Mouse (Mus musculus): ENCODE results near the gene Lrp1. TPM values are rescaled to one million over a fixed set of nuclear protein-coding genes. Genes with fewer than 3 reads are reported as not detected.
A peak's percentile ranks its signal among the peaks of the same experiment; 100 is the strongest.

The Lrp1 gene
- polyA plus RNA-seq, 1 experiment from 2014 or later: 67.1 TPM

DNA sequence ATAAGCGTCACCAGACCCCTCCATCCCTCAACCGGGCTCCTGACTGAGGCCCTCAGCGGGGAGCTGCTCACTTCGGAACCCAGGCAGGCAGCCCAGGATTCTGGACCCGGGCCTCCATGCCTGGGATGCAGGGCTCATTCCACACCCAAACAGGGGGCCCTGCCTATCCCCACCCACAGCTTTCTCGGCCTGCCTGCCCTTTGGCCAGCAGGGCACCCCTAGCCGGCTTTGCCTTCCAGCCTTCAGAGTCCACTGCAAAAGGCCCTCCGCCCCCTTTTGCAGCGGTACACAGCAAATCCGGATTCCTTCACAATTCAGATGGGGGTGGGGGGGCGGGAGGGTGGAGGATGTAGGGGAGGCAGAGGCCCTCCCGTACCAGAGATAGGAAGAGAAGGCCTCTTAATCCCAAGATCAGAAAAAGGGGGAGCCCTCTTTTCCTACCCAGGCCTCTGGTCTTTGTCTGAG is 975 bp downstream of the Lrp1 start:
- Histone ChIP-seq H3K9ac (ENCODE audit: low read depth, low read length) (peak overlapping the region; percentile 86), H3K9me3 (ENCODE audit: control insufficient read depth, low read length) (no peaks in the 10 kb centered on the region), H3K36me3 (ENCODE audit: control insufficient read depth, insufficient read depth, low read length) (no peaks in the 10 kb centered on the region), H3K27ac (ENCODE audit: low read depth, low read length) (peak overlapping the region; percentile 88), H3K4me2 (replicated peaks; ENCODE audit: low read depth, low read length) (peak overlapping the region; percentile 85), H3K27me3 (ENCODE audit: control insufficient read depth, insufficient read depth, low read length) (no peaks in the 10 kb centered on the region), H3K4me3 (ENCODE audit: low read depth, low read length) (peak overlapping the region; percentile 69), H3K4me1 (replicated peaks; ENCODE audit: control insufficient read depth, insufficient read depth, low read length) (peaks cover 8% of the 10 kb centered on the region)
- 1% methylated on average over 12 of the region's 12 CpGs for WGBS
- peak; percentile 5 for ATAC-seq (ENCODE audit: low FRiP score)
- DNase-seq (ENCODE audit: low spot score): peak; percentile 61

DNA sequence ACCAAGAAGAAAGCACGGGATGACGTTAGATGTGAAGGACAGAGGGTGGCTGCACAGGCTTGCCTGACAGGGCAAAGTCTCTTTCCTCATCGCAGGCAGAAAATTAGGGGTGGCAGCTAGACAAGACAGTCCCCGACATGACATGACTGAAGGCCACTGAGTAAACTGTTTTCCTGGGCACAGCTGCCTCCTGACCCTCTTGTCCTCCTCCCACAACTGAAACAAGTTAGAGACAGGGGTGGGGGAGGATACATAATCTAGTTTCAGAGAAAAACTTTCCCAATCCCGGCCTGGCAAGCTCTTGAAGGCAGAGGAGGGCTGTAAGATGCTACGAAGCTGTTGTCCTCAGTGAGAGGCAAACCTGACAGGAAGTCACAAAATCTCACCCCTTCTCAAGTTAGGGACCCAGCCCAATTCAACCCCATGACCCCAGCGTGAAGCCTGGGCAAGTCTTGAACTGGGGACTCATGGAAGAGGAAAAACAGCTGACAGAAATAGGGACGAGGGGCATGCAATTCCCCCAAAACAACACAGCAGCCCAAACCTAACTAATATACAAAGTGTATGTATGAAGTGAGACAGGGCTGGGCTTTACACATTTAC is 1.7 kb downstream of the Lrp1 start:
- H3K9ac ChIP-seq (ENCODE audit: low read depth, low read length): peak overlapping the region; percentile 86
- no peaks in the 10 kb centered on the region for H3K36me3 ChIP-seq (ENCODE audit: control insufficient read depth, insufficient read depth, low read length)
- 30% methylated on average over 8 of the region's 8 CpGs for WGBS
- peak overlapping the region; percentile 85 for H3K4me2 ChIP-seq (replicated peaks; ENCODE audit: low read depth, low read length)
- H3K27me3 ChIP-seq (ENCODE audit: control insufficient read depth, insufficient read depth, low read length): no peaks in the 10 kb centered on the region
- peaks cover 15% of the 10 kb centered on the region for H3K4me1 ChIP-seq (replicated peaks; ENCODE audit: control insufficient read depth, insufficient read depth, low read length)
- H3K9me3 ChIP-seq (ENCODE audit: control insufficient read depth, low read length): no peaks in the 10 kb centered on the region
- no peak overlapping the region for H3K27ac ChIP-seq (ENCODE audit: low read depth, low read length)
- peak overlapping the region; percentile 69 for H3K4me3 ChIP-seq (ENCODE audit: low read depth, low read length)
- ATAC-seq (ENCODE audit: low FRiP score) (no peak), DNase-seq (ENCODE audit: low spot score) (no peak)

DNA sequence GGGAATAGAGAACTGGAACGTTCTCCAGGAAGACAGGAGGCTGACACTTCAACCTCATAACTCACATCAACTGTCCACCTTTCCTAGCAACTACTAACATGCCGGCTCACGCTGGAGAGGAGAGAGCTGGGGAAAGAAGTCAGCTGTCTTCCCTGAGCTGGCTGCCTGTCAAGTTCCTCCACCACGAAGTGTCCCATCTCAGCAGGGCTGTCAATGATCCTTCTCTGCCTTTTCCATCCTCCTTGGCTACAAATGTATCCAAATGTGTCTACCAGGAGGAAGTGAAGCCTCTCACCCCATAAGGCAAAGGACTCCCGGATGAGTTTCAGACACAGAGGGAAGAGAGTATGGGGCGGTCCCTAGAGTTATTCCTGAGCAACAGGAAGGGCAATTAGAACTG is 2.8 kb downstream of the Lrp1 start:
- no peak overlapping the region for H3K4me3 ChIP-seq (ENCODE audit: low read depth, low read length)

DNA sequence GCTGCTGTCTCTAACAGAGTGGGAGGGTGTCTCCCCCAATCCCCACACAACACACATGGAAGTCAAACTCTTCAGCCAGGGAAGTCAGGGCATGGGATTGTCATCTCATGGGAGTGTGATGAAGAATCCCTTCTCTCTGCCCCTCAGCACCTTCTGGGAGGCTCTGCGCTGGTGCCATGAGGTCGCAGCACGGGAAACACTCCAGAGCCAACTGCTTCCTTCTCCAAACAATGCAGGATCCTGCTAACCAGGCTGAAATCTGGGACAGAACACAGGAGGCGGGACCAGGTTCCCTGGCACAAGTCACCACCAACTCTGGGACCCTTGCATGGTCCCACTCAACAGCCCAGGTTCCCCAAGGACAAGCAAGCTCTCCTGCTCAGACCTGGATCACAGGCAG is 3.7 kb downstream of the Lrp1 start:
- DNase-seq (ENCODE audit: low spot score) (no peak), ATAC-seq (ENCODE audit: low FRiP score) (no peak)
- no peak overlapping the region for H3K27ac ChIP-seq (ENCODE audit: low read depth, low read length)
- no peak overlapping the region for H3K4me3 ChIP-seq (ENCODE audit: low read depth, low read length)
- no peak overlapping the region for H3K4me2 ChIP-seq (replicated peaks; ENCODE audit: low read depth, low read length)
- 64% methylated on average over 4 of the region's 4 CpGs for WGBS
- no peaks in the 10 kb centered on the region for H3K9me3 ChIP-seq (ENCODE audit: control insufficient read depth, low read length)
- no peaks in the 10 kb centered on the region for H3K27me3 ChIP-seq (ENCODE audit: control insufficient read depth, insufficient read depth, low read length)
- H3K4me1 ChIP-seq (replicated peaks; ENCODE audit: control insufficient read depth, insufficient read depth, low read length): peaks cover 17% of the 10 kb centered on the region
- no peaks in the 10 kb centered on the region for H3K36me3 ChIP-seq (ENCODE audit: control insufficient read depth, insufficient read depth, low read length)
- no peak overlapping the region for H3K9ac ChIP-seq (ENCODE audit: low read depth, low read length)

More for the DNA sequence above, 2.8 kb downstream of the Lrp1 start:
- H3K9ac ChIP-seq (ENCODE audit: low read depth, low read length): no peak overlapping the region
- no peak overlapping the region for H3K27ac ChIP-seq (ENCODE audit: low read depth, low read length)
- H3K36me3 ChIP-seq (ENCODE audit: control insufficient read depth, insufficient read depth, low read length): no peaks in the 10 kb centered on the region
- no peaks in the 10 kb centered on the region for H3K9me3 ChIP-seq (ENCODE audit: control insufficient read depth, low read length)
- DNase-seq (ENCODE audit: low spot score) (no peak), ATAC-seq (ENCODE audit: low FRiP score) (no peak)
- no peak overlapping the region for H3K4me2 ChIP-seq (replicated peaks; ENCODE audit: low read depth, low read length)
- H3K27me3 ChIP-seq (ENCODE audit: control insufficient read depth, insufficient read depth, low read length): no peaks in the 10 kb centered on the region
- peaks cover 17% of the 10 kb centered on the region for H3K4me1 ChIP-seq (replicated peaks; ENCODE audit: control insufficient read depth, insufficient read depth, low read length)
- WGBS: 57% methylated on average over 6 of the region's 6 CpGs

DNA sequence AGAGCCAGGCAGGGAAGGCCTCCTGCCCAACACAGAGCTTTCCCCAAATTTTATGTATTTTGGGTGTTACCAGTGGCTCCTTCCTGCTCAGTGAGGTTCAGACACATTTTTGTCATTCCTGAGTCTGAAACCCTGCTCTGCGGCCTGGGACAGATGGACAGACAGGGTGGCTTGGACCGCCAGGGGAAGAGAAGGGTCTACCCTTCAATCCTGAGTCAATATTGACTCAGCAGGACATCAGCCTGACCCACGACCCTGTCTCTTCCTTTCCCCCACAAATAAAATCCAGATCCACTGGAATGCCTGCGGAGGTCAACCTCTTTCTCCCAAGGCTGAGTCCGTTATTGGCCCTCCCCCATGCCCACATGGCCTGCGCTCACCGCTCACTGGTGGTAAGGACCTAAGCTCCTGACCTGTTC is 4.7 kb downstream of the Lrp1 start:
- H3K36me3 ChIP-seq (ENCODE audit: control insufficient read depth, insufficient read depth, low read length): no peaks in the 10 kb centered on the region
- 29% methylated on average over 7 of the region's 7 CpGs for WGBS
- no peak overlapping the region for H3K4me3 ChIP-seq (ENCODE audit: low read depth, low read length)
- no peak overlapping the region for H3K4me2 ChIP-seq (replicated peaks; ENCODE audit: low read depth, low read length)
- no peak for ATAC-seq (ENCODE audit: low FRiP score)
- no peak for DNase-seq (ENCODE audit: low spot score)
- no peak overlapping the region for H3K9ac ChIP-seq (ENCODE audit: low read depth, low read length)
- peaks cover 17% of the 10 kb centered on the region for H3K4me1 ChIP-seq (replicated peaks; ENCODE audit: control insufficient read depth, insufficient read depth, low read length)
- no peaks in the 10 kb centered on the region for H3K27me3 ChIP-seq (ENCODE audit: control insufficient read depth, insufficient read depth, low read length)
- no peaks in the 10 kb centered on the region for H3K9me3 ChIP-seq (ENCODE audit: control insufficient read depth, low read length)
- no peak overlapping the region for H3K27ac ChIP-seq (ENCODE audit: low read depth, low read length)

DNA sequence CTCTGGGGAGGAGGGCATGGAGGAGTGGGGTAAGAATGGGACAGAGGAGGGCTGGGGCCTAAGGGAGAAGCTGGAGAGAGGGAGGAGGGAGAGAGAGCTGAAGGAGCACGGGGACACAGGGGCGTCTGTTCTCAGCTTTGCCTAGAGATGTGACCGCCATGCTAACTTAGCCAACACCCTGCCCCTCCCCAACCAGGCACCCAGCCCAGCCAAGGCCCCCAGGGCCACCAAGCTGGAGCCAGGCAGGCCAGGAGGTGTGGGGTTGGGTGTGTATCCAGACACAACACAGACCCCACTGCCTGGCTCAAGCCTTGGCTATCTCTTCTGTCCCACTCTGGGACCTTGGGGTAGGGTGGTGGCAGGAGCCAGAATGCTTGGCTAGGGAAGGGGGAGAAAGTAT is 5.4 kb downstream of the Lrp1 start:
- Histone ChIP-seq H3K4me1 (replicated peaks; ENCODE audit: control insufficient read depth, insufficient read depth, low read length) (peaks cover 17% of the 10 kb centered on the region), H3K9me3 (ENCODE audit: control insufficient read depth, low read length) (no peaks in the 10 kb centered on the region), H3K4me3 (ENCODE audit: low read depth, low read length) (no peak overlapping the region), H3K36me3 (ENCODE audit: control insufficient read depth, insufficient read depth, low read length) (no peaks in the 10 kb centered on the region), H3K27ac (ENCODE audit: low read depth, low read length) (peak overlapping the region; percentile 53; the same call in 1 of the 2 replicates), H3K9ac (ENCODE audit: low read depth, low read length) (no peak overlapping the region), H3K27me3 (ENCODE audit: control insufficient read depth, insufficient read depth, low read length) (no peaks in the 10 kb centered on the region), H3K4me2 (replicated peaks; ENCODE audit: low read depth, low read length) (no peak overlapping the region)
- 71% methylated on average over 3 of the region's 3 CpGs for WGBS
- ATAC-seq (ENCODE audit: low FRiP score) (no peak), DNase-seq (ENCODE audit: low spot score) (no peak)

DNA sequence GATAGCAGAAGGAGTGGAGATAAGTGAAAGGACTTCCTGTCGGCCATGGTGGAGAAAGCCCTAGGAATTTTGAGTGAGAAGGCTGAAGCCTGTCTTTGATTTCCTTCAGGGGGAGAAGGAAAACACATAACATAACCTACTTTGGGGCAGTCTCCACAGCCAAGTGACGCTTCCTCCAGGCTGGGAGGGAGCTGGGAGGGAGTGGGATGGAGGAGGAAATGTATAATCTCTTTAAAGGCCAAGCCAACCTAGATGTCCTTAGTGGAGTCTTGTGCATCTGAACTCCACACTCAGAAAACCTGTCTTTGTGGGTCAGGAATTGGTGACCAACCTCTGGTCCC is 5.9 kb downstream of the Lrp1 start:
- no peak overlapping the region; the same call in 1 of the 2 replicates for H3K9ac ChIP-seq (ENCODE audit: low read depth, low read length)
- H3K27me3 ChIP-seq (ENCODE audit: control insufficient read depth, insufficient read depth, low read length): no peaks in the 10 kb centered on the region
- no peak for ATAC-seq (ENCODE audit: low FRiP score)
- H3K27ac ChIP-seq (ENCODE audit: low read depth, low read length): peak overlapping the region; percentile 53; the same call in 1 of the 2 replicates
- DNase-seq (ENCODE audit: low spot score): no peak
- no peak overlapping the region for H3K4me3 ChIP-seq (ENCODE audit: low read depth, low read length)
- H3K4me1 ChIP-seq (replicated peaks; ENCODE audit: control insufficient read depth, insufficient read depth, low read length): peaks cover 17% of the 10 kb centered on the region
- H3K4me2 ChIP-seq (replicated peaks; ENCODE audit: low read depth, low read length): no peak overlapping the region
- no peaks in the 10 kb centered on the region for H3K9me3 ChIP-seq (ENCODE audit: control insufficient read depth, low read length)
- 20% methylated on average over 2 of the region's 2 CpGs for WGBS
- 0 out of 2 replicates have a peak, but pooled peaks cover 2% of the 10 kb centered on the region for H3K36me3 ChIP-seq (ENCODE audit: control insufficient read depth, insufficient read depth, low read length)

DNA sequence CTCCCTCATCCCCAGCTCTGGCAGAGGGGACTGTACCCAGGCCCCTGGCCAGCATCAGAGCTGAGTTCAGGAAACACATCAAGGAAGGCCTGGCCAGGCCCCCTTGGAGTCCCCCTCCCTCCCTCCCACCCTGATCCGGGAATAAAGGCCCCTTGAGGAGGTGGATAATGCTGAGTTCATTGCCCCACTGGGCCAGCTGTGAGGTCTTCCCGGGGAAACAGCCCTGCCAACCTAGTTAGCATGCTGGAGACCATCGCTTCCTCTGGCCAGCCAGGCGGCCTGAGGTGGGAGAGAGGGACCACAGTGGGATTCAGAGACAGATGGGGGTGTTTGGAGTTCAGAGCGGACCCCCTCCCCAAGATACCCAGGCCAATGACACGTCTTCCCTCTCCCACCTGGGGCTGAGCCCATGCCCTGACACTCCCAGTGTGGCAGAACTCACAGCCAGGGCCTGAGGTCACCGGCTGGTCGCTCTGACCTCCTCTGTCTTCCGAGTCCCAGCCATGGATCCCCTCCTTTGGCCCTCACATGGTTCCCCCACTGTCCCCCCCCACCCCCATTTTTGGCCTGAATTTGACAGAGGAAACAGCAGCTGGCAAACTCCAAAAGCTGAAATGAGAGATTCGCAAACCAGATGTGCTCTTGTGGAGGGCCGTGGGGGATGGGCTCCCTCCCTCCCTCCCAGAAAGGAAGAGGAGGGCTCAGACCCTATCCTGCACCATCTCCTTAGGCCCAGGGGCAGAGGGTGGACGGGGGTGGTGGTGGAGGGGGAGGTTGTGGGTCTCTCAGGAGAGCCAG is 6.5 kb downstream of the Lrp1 start:
- no peak overlapping the region for H3K4me3 ChIP-seq (ENCODE audit: low read depth, low read length)
- ATAC-seq (ENCODE audit: low FRiP score) (peak; percentile 31; the same call in 1 of the 2 replicates), DNase-seq (ENCODE audit: low spot score) (no peak)
- 17% methylated on average over 12 of the region's 12 CpGs for WGBS
- H3K9ac ChIP-seq (ENCODE audit: low read depth, low read length): no peak overlapping the region; the same call in 1 of the 2 replicates
- peaks cover 15% of the 10 kb centered on the region for H3K4me1 ChIP-seq (replicated peaks; ENCODE audit: control insufficient read depth, insufficient read depth, low read length)
- no peaks in the 10 kb centered on the region for H3K9me3 ChIP-seq (ENCODE audit: control insufficient read depth, low read length)
- 0 out of 2 replicates have a peak, but pooled peaks cover 3% of the 10 kb centered on the region for H3K36me3 ChIP-seq (ENCODE audit: control insufficient read depth, insufficient read depth, low read length)
- H3K4me2 ChIP-seq (replicated peaks; ENCODE audit: low read depth, low read length): no peak overlapping the region
- H3K27me3 ChIP-seq (ENCODE audit: control insufficient read depth, insufficient read depth, low read length): no peaks in the 10 kb centered on the region
- H3K27ac ChIP-seq (ENCODE audit: low read depth, low read length): 0 out of 2 replicates have a peak overlapping the region, but pooled peaks have one; percentile 27
